Mouse (Mus musculus): Measurements from ENCODE around the gene Pwwp2b. TPM values are rescaled to one million over a fixed set of nuclear protein-coding genes. Genes with fewer than 3 reads are reported as not detected.

Gene Pwwp2b
- polyA plus RNA-seq, 1 experiment from 2014 or later: 4.3 TPM

- no peaks in the 10 kb centered on the region for H3K36me3 ChIP-seq
- no peaks in the 10 kb centered on the region for H3K27me3 ChIP-seq (ENCODE audit: low read depth, poor library complexity, severe bottlenecking)
- DNase-seq (ENCODE audit: low spot score): no peak
- 88% methylated on average over 7 of the region's 7 CpGs for WGBS
- H3K4me3 ChIP-seq: no peak overlapping the region
- peaks cover 32% of the 10 kb centered on the region for H3K4me1 ChIP-seq
- H3K27ac ChIP-seq (replicated peaks): no peak overlapping the region
- H3K9me3 ChIP-seq (replicated peaks): no peaks in the 10 kb centered on the region
Measured at GRCm38 (mm10) chr7:139215946-139216345, 32.3 kb upstream of the Pwwp2b start.

- DNase-seq (ENCODE audit: low spot score): no peak
Measured at GRCm38 (mm10) chr7:139216464-139216863, 31.8 kb upstream of the Pwwp2b start.

GRCm38 (mm10) chr7:139217046-139217445 lies 31.2 kb upstream of the Pwwp2b start:
- Histone ChIP-seq H3K36me3 (no peaks in the 10 kb centered on the region), H3K4me3 (no peak overlapping the region), H3K9me3 (replicated peaks) (no peaks in the 10 kb centered on the region), H3K4me1 (peaks cover 32% of the 10 kb centered on the region), H3K27me3 (ENCODE audit: low read depth, poor library complexity, severe bottlenecking) (no peaks in the 10 kb centered on the region), H3K27ac (replicated peaks) (no peak overlapping the region)
- DNase-seq (ENCODE audit: low spot score): no peak
- 89% methylated on average over 7 of the region's 7 CpGs for WGBS

More at GRCm38 (mm10) chr7:139216464-139216863, 31.8 kb upstream of the Pwwp2b start:
- Histone ChIP-seq H3K4me3 (no peak overlapping the region), H3K27me3 (ENCODE audit: low read depth, poor library complexity, severe bottlenecking) (no peaks in the 10 kb centered on the region), H3K36me3 (no peaks in the 10 kb centered on the region), H3K27ac (replicated peaks) (no peak overlapping the region), H3K4me1 (peaks cover 32% of the 10 kb centered on the region), H3K9me3 (replicated peaks) (no peaks in the 10 kb centered on the region)
- WGBS: 92% methylated on average over 9 of the region's 9 CpGs

- Histone ChIP-seq H3K36me3 (no peaks in the 10 kb centered on the region), H3K4me3 (no peak overlapping the region), H3K4me1 (peaks cover 23% of the 10 kb centered on the region), H3K27me3 (ENCODE audit: low read depth, poor library complexity, severe bottlenecking) (no peaks in the 10 kb centered on the region), H3K27ac (replicated peaks) (no peak overlapping the region), H3K9me3 (replicated peaks) (no peaks in the 10 kb centered on the region)
- no peak for DNase-seq (ENCODE audit: low spot score)
- WGBS: 86% methylated on average over 6 of the region's 6 CpGs
Measured at GRCm38 (mm10) chr7:139218641-139219415, 29.5 kb upstream of the Pwwp2b start.

- H3K27me3 ChIP-seq (ENCODE audit: low read depth, poor library complexity, severe bottlenecking): no peaks in the 10 kb centered on the region
- H3K9me3 ChIP-seq (replicated peaks): no peaks in the 10 kb centered on the region
- 86% methylated on average over 5 of the region's 5 CpGs for WGBS
- no peak overlapping the region for H3K4me3 ChIP-seq
- peaks cover 18% of the 10 kb centered on the region for H3K4me1 ChIP-seq
- no peaks in the 10 kb centered on the region for H3K36me3 ChIP-seq
- no peak overlapping the region for H3K27ac ChIP-seq (replicated peaks)
- DNase-seq (ENCODE audit: low spot score): no peak
Measured at GRCm38 (mm10) chr7:139219486-139219885, 28.8 kb upstream of the Pwwp2b start.

- Histone ChIP-seq H3K27me3 (ENCODE audit: low read depth, poor library complexity, severe bottlenecking) (no peaks in the 10 kb centered on the region), H3K9me3 (replicated peaks) (no peaks in the 10 kb centered on the region), H3K36me3 (no peaks in the 10 kb centered on the region), H3K27ac (replicated peaks) (no peak overlapping the region), H3K4me3 (no peak overlapping the region), H3K4me1 (peaks cover 18% of the 10 kb centered on the region)
- DNase-seq (ENCODE audit: low spot score): no peak
- 55% methylated on average over 2 of the region's 2 CpGs for WGBS
Measured at GRCm38 (mm10) chr7:139220303-139220702, 28.0 kb upstream of the Pwwp2b start.

GRCm38 (mm10) chr7:139221072-139221471 lies 27.2 kb upstream of the Pwwp2b start:
- Histone ChIP-seq H3K27ac (replicated peaks) (no peak overlapping the region), H3K4me3 (no peak overlapping the region), H3K4me1 (peaks cover 18% of the 10 kb centered on the region), H3K27me3 (ENCODE audit: low read depth, poor library complexity, severe bottlenecking) (no peaks in the 10 kb centered on the region), H3K36me3 (no peaks in the 10 kb centered on the region), H3K9me3 (replicated peaks) (no peaks in the 10 kb centered on the region)
- DNase-seq (ENCODE audit: low spot score): no peak
- 84% methylated on average over 5 of the region's 5 CpGs for WGBS

GRCm38 (mm10) chr7:139221856-139222255 lies 26.4 kb upstream of the Pwwp2b start:
- Histone ChIP-seq H3K4me1 (peaks cover 18% of the 10 kb centered on the region), H3K9me3 (replicated peaks) (no peaks in the 10 kb centered on the region), H3K4me3 (no peak overlapping the region), H3K27ac (replicated peaks) (peak overlapping the region; percentile 35; the same call in 1 of the 2 replicates), H3K36me3 (no peaks in the 10 kb centered on the region), H3K27me3 (ENCODE audit: low read depth, poor library complexity, severe bottlenecking) (no peaks in the 10 kb centered on the region)
- DNase-seq (ENCODE audit: low spot score): no peak
- WGBS: 70% methylated on average over 2 of the region's 2 CpGs

GRCm38 (mm10) chr7:139222341-139222740 lies 25.9 kb upstream of the Pwwp2b start:
- Histone ChIP-seq H3K27me3 (ENCODE audit: low read depth, poor library complexity, severe bottlenecking) (no peaks in the 10 kb centered on the region), H3K36me3 (no peaks in the 10 kb centered on the region), H3K27ac (replicated peaks) (0 out of 2 replicates have a peak overlapping the region, but pooled peaks have one; percentile 35), H3K9me3 (replicated peaks) (no peaks in the 10 kb centered on the region), H3K4me3 (no peak overlapping the region), H3K4me1 (peaks cover 18% of the 10 kb centered on the region)
- 69% methylated on average over 4 of the region's 4 CpGs for WGBS
- DNase-seq (ENCODE audit: low spot score): no peak

GRCm38 (mm10) chr7:139224070-139224469 lies 24.2 kb upstream of the Pwwp2b start:
- Histone ChIP-seq H3K4me3 (no peak overlapping the region), H3K27me3 (ENCODE audit: low read depth, poor library complexity, severe bottlenecking) (no peaks in the 10 kb centered on the region), H3K36me3 (no peaks in the 10 kb centered on the region), H3K9me3 (replicated peaks) (no peaks in the 10 kb centered on the region), H3K4me1 (peaks cover 15% of the 10 kb centered on the region), H3K27ac (replicated peaks) (no peak overlapping the region)
- 89% methylated on average over 1 of the region's 1 CpGs for WGBS
- no peak for DNase-seq (ENCODE audit: low spot score)

- WGBS: 83% methylated on average over 8 of the region's 8 CpGs
- H3K4me1 ChIP-seq: peaks cover 12% of the 10 kb centered on the region
- no peaks in the 10 kb centered on the region for H3K9me3 ChIP-seq (replicated peaks)
- 0 out of 2 replicates have a peak overlapping the region, but pooled peaks have one; percentile 42 for H3K27ac ChIP-seq (replicated peaks)
- no peak overlapping the region for H3K4me3 ChIP-seq
- H3K27me3 ChIP-seq (ENCODE audit: low read depth, poor library complexity, severe bottlenecking): no peaks in the 10 kb centered on the region
- no peaks in the 10 kb centered on the region for H3K36me3 ChIP-seq
- DNase-seq (ENCODE audit: low spot score): no peak
Measured at GRCm38 (mm10) chr7:139224725-139225124, 23.6 kb upstream of the Pwwp2b start.

- DNase-seq (ENCODE audit: low spot score): no peak
- no peak overlapping the region for H3K27ac ChIP-seq (replicated peaks)
- no peaks in the 10 kb centered on the region for H3K36me3 ChIP-seq
- no peaks in the 10 kb centered on the region for H3K27me3 ChIP-seq (ENCODE audit: low read depth, poor library complexity, severe bottlenecking)
- no peaks in the 10 kb centered on the region for H3K9me3 ChIP-seq (replicated peaks)
- H3K4me1 ChIP-seq: peaks cover 11% of the 10 kb centered on the region
- WGBS: 91% methylated on average over 7 of the region's 7 CpGs
- no peak overlapping the region for H3K4me3 ChIP-seq
Measured at GRCm38 (mm10) chr7:139226416-139226815, 21.9 kb upstream of the Pwwp2b start.

- no peak for DNase-seq (ENCODE audit: low spot score)
- H3K4me1 ChIP-seq: peaks cover 1% of the 10 kb centered on the region
- H3K36me3 ChIP-seq: no peaks in the 10 kb centered on the region
- H3K27ac ChIP-seq (replicated peaks): no peak overlapping the region
- no peaks in the 10 kb centered on the region for H3K27me3 ChIP-seq (ENCODE audit: low read depth, poor library complexity, severe bottlenecking)
- no peak overlapping the region for H3K4me3 ChIP-seq
- H3K9me3 ChIP-seq (replicated peaks): no peaks in the 10 kb centered on the region
- WGBS: 85% methylated on average over 6 of the region's 6 CpGs
Measured at GRCm38 (mm10) chr7:139228447-139229171, 19.7 kb upstream of the Pwwp2b start.

All from midbrain, embryonic 10.5 days (tissue).